Mouse (Mus musculus): ENCODE measurements around the gene Zfp174.
"Not testable (repeated sequence)": the region's sequence is repeated elsewhere in the genome, so short reads cannot be mapped to it uniquely, and the experiment has no call there.

Zfp174 gene

GRCm38 (mm10) chr16:3846711-3847518 lies at the start of gene Zfp174:
Gene Zfp174 (plus strand): TSS chr16:3847268.
- in situ Hi-C loops (cut with MboI; ENCODE audit: low pct_unique_long_range_greater_than_20kb in 1 of 2, low sequenced_read_pairs in 2 of 2, unreplicated experiment in 1 of 2) = loop anchor here (10.0 to 25.0 kb wide), 3 partner anchors 158 to 440 kb away; partner anchors contain the start of gene Slx4 (in 2 of the 2)

DNA sequence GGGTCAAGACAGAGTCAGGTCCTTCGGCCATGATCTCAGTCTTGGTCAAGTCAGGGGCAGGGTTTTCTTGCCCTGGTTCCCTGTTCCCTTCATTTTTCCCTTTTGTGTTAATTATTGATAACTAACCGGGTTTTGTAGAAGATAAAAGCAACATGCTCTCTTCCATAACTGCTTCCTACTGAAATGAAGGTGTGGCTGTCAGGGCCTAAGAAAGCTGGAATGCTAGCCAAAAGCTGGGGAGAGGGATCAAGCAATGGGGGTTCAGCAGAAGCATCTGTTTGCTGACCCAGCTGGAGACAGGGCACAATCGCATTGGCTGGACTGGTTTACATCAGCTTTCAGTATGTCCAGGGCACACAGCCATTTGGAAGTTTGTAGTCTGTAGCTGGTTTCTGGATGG lies 38.9 kb upstream of the Zfp174 start:
- in situ Hi-C loops (cut with MboI; ENCODE audit: low pct_unique_long_range_greater_than_20kb in 1 of 2, low sequenced_read_pairs in 2 of 2, unreplicated experiment in 1 of 2) = no loop called here

DNA sequence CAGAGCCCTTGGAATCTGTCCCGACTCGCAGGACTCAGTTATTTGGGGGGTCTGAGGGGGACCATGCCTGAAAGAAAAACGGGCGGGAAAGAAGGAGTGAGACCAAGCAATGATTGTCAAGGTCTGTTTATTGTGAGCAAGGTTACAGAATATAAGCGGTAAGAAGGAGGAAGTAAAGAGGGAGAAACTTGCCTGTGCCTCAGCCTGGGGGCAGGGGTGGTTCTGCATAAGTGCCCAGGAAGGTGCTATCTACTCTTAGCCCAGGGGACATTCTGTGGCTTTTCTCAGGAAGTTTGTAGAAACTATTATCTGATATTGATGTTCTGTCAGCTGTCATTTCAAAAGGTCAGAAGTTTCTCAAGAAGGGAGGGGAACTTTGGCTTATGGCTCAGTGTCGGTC lies 32.4 kb upstream of the Zfp174 start:
- in situ Hi-C loops (cut with MboI; ENCODE audit: low pct_unique_long_range_greater_than_20kb in 1 of 2, low sequenced_read_pairs in 2 of 2, unreplicated experiment in 1 of 2) = not testable (repeated sequence)

DNA sequence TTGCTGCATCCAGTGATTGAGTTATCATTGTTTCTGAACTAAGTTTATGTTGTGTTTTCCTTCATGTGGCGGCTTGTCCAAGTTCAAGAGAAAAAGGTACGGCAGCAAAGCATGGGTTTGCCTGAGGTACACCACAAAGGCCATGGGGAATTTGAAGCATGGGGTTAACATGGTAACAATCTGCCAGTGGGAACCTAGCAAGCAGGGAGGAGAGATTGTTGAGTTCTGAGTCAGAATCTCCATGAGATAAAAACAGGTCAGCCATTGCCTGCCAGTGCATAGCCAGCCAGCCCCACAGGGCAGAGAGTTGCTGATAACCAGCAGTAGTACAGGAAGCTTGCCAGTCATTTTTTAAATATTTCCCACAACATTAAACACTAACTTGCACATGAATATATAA lies 26.9 kb upstream of the Zfp174 start:
- in situ Hi-C loops (cut with MboI; ENCODE audit: low pct_unique_long_range_greater_than_20kb in 1 of 2, low sequenced_read_pairs in 2 of 2, unreplicated experiment in 1 of 2) = no loop called here

DNA sequence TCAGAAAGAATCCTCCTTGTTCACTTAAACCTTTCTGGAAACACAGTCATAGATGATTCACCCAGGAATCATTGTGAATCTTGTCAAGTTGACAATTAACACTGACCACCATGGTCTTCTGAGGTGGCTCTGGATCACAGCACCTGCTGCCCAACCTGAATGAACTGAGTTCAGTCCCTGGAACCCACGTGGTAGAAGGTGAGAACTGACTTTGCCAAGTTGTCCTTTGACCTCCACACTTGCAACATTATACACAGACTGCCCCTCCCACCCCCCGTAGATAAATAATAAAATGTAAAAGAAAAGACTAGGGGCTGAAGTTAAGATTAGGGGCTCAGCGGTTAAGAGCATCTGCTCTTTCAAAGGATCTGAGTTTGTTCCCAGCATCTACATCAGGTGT lies 19.0 kb upstream of the Zfp174 start:
- in situ Hi-C loops (cut with MboI; ENCODE audit: low pct_unique_long_range_greater_than_20kb in 1 of 2, low sequenced_read_pairs in 2 of 2, unreplicated experiment in 1 of 2) = loop anchor here (25.0 kb wide), 2 partner anchors 184 to 459 kb away; partner anchors contain the start of gene Slx4 (in 1 of the 2)

DNA sequence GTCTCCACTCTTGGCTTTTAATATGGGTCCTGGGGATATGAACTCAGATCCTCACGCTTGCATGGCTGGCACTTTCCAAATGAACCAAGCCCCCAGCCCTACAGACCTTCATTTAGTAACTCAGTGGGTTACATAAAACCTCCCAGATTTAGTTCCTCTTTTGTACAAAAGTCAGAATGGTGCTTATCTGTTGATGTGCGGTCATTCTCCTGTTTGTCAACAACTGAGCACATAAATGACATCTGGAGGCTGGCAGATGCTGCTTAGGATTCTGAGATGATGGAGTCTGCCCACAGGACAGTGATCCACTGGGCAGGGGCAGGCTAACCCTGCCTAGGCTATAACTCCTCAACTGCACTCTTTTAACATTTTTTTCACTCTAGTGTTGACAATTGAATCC lies 17.3 kb upstream of the Zfp174 start:
- in situ Hi-C loops (cut with MboI; ENCODE audit: low pct_unique_long_range_greater_than_20kb in 1 of 2, low sequenced_read_pairs in 2 of 2, unreplicated experiment in 1 of 2) = loop anchor here (25.0 kb wide), 2 partner anchors 183 to 458 kb away; partner anchors contain the start of gene Slx4 (in 1 of the 2)

GRCm38 (mm10) chr16:3830588-3831109 lies 16.4 kb upstream of the Zfp174 start, which contains the start of gene Olfr15:
Gene Olfr15 (plus strand): TSS chr16:3830878.
- in situ Hi-C loops (cut with MboI; ENCODE audit: low pct_unique_long_range_greater_than_20kb in 1 of 2, low sequenced_read_pairs in 2 of 2, unreplicated experiment in 1 of 2) = loop anchor here (25.0 kb wide), 2 partner anchors 182 to 457 kb away; partner anchors contain the start of gene Slx4 (in 1 of the 2)

DNA sequence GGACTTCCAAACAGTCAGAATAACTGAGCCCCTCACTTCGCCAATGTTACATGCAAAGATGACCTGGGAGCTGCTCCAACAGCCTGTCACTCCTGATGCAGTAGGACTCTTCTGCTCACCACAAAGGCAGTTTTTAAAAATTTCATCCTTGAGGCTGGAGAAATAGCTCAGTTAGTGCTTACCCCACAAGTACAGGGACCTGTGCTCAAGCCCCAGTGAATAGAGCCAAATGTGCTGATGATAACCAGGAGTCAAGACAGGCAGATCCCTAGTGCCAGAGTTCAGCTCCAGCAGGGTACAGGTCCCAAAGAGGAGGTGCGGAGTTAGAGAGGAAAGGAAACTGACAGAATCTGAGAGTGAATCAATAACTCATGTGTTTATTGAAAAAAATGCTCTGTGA lies 11.6 kb upstream of the Zfp174 start:
- in situ Hi-C loops (cut with MboI; ENCODE audit: low pct_unique_long_range_greater_than_20kb in 1 of 2, low sequenced_read_pairs in 2 of 2, unreplicated experiment in 1 of 2) = loop anchor here (25.0 kb wide), 2 partner anchors 177 to 452 kb away; partner anchors contain the start of gene Slx4 (in 1 of the 2)

DNA sequence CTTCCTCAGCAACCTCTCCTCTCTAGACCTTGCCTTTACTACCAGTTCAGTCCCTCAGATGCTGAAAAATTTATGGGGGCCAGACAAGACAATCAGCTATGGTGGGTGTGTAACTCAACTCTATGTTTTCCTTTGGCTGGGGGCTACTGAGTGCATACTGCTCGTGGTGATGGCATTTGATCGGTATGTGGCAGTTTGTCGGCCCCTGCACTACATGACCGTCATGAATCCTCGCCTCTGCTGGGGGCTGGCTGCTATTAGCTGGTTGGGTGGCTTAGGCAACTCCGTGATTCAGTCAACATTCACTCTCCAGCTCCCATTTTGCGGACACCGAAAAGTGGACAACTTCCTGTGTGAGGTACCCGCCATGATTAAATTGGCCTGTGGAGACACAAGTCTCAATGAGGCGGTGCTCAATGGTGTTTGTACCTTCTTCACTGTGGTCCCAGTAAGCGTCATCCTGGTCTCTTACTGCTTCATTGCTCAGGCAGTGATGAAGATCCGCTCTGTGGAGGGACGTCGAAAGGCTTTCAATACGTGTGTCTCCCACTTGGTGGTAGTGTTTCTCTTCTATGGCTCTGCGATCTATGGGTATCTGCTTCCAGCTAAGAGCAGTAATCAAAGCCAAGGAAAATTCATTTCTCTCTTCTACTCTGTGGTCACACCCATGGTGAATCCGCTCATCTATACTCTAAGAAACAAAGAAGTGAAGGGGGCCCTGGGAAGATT lies 7.7 kb upstream of the Zfp174 start:
- in situ Hi-C loops (cut with MboI; ENCODE audit: low pct_unique_long_range_greater_than_20kb in 1 of 2, low sequenced_read_pairs in 2 of 2, unreplicated experiment in 1 of 2) = loop anchor here (25.0 kb wide), 2 partner anchors 173 to 448 kb away; partner anchors contain the start of gene Slx4 (in 1 of the 2)

- in situ Hi-C loops (cut with MboI; ENCODE audit: low pct_unique_long_range_greater_than_20kb in 1 of 2, low sequenced_read_pairs in 2 of 2, unreplicated experiment in 1 of 2) = loop anchor here (10.0 to 25.0 kb wide), 3 partner anchors 162 to 444 kb away; partner anchors contain the start of gene Slx4 (in 2 of the 2)
Observed at GRCm38 (mm10) chr16:3842989-3843388, 4.1 kb upstream of the Zfp174 start.

DNA sequence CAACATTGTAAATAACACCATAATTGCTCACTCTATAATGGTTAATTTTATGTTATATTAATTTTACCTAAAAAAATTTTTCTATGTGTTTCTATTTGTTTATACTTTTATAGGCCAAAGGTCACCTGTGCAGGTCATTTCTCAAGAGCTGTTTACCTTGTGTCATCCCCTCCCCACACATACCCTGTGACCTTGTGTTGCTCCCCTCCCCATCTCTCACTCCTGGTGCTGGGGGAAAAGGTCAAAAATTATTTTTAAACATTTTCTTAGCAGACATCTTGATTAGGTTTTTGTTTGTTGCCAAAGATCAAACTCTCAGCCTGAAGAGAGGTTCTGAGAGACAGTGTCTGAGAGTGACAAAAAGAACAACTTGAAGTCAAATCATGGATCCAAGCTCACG lies 3.3 kb upstream of the Zfp174 start:
- in situ Hi-C loops (cut with MboI; ENCODE audit: low pct_unique_long_range_greater_than_20kb in 1 of 2, low sequenced_read_pairs in 2 of 2, unreplicated experiment in 1 of 2) = loop anchor here (10.0 to 25.0 kb wide), 3 partner anchors 161 to 444 kb away; partner anchors contain the start of gene Slx4 (in 2 of the 2)

DNA sequence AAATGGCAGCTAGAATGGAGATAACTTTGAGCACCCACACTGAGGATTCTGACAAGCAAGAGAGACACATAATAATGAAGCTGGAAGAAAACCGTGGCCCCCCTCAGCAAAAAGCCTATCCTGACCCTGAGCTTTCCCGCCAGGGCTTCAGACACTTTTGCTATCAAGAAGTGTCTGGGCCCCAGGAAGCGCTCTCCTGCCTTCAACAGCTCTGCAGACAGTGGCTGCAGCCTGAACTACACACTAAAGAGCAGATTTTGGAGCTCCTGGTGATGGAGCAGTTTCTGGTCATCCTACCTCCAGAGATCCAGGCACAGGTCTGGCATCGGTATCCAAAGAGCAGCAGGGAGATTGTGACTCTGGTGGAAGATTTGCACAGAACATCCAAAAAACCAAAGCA lies 803 bp downstream of the Zfp174 start:
- in situ Hi-C loops (cut with MboI; ENCODE audit: low pct_unique_long_range_greater_than_20kb in 1 of 2, low sequenced_read_pairs in 2 of 2, unreplicated experiment in 1 of 2) = loop anchor here (10.0 to 25.0 kb wide), 3 partner anchors 157 to 439 kb away; partner anchors contain the start of gene Slx4 (in 2 of the 2)

GRCm38 (mm10) chr16:3848416-3848815 lies 1.3 kb downstream of the Zfp174 start:
- in situ Hi-C loops (cut with MboI; ENCODE audit: low pct_unique_long_range_greater_than_20kb in 1 of 2, low sequenced_read_pairs in 2 of 2, unreplicated experiment in 1 of 2) = loop anchor here (10.0 to 25.0 kb wide), 3 partner anchors 156 to 439 kb away; partner anchors contain the start of gene Slx4 (in 2 of the 2)

GRCm38 (mm10) chr16:3851301-3851700 lies 4.2 kb downstream of the Zfp174 start:
- in situ Hi-C loops (cut with MboI; ENCODE audit: low pct_unique_long_range_greater_than_20kb in 1 of 2, low sequenced_read_pairs in 2 of 2, unreplicated experiment in 1 of 2) = not testable (repeated sequence)

- in situ Hi-C loops (cut with MboI; ENCODE audit: low pct_unique_long_range_greater_than_20kb in 1 of 2, low sequenced_read_pairs in 2 of 2, unreplicated experiment in 1 of 2) = no loop called here
Observed at GRCm38 (mm10) chr16:3852586-3852985, 5.5 kb downstream of the Zfp174 start.

- in situ Hi-C loops (cut with MboI; ENCODE audit: low pct_unique_long_range_greater_than_20kb in 1 of 2, low sequenced_read_pairs in 2 of 2, unreplicated experiment in 1 of 2) = no loop called here
Observed at GRCm38 (mm10) chr16:3854437-3855182, 7.5 kb downstream of the Zfp174 start.

DNA sequence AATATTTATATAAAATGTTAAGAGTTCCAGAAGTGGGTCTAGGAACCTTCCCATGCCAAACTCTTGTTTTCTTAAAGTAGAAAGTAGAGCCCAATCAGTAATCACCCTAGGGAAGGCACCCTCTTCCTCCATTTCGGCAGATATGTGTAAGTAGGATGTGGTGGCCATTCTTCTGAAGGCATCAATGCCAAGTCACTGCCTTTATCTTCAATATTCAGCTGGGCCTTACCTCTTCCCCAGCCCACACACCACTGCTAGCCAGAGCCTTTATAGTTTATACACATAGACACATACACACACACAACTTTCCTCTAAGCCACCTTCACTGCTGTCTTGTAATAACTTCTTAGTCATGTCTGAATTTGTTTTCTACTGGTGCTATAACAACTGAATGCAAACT lies 8.7 kb downstream of the Zfp174 start:
- in situ Hi-C loops (cut with MboI; ENCODE audit: low pct_unique_long_range_greater_than_20kb in 1 of 2, low sequenced_read_pairs in 2 of 2, unreplicated experiment in 1 of 2) = no loop called here

DNA sequence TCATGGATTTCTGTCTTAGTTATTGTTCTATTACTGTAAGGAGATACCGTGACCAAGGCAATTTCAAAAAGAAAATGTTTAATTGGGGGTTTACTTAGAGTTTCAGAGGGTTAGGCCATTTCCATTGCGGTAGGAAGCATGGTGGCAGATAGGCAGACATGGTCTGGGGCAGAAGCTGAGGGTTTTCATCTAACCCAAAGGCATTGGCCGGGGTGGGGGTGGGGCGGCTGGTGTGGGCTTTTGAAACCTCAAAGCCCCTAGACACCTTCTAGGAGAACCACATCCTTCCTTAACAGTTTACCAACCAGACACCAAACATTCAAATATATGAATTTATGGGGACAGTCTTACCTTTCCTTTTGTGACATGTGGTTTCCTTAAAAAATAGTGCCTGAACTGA lies 12.2 kb downstream of the Zfp174 start:
- in situ Hi-C loops (cut with MboI; ENCODE audit: low pct_unique_long_range_greater_than_20kb in 1 of 2, low sequenced_read_pairs in 2 of 2, unreplicated experiment in 1 of 2) = no loop called here

All from mouse embryonic stem cell (cell line).